Mouse (Mus musculus): ENCODE data around the gene Nab2.

DNA sequence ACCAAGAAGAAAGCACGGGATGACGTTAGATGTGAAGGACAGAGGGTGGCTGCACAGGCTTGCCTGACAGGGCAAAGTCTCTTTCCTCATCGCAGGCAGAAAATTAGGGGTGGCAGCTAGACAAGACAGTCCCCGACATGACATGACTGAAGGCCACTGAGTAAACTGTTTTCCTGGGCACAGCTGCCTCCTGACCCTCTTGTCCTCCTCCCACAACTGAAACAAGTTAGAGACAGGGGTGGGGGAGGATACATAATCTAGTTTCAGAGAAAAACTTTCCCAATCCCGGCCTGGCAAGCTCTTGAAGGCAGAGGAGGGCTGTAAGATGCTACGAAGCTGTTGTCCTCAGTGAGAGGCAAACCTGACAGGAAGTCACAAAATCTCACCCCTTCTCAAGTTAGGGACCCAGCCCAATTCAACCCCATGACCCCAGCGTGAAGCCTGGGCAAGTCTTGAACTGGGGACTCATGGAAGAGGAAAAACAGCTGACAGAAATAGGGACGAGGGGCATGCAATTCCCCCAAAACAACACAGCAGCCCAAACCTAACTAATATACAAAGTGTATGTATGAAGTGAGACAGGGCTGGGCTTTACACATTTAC, 49.1 kb downstream of the Nab2 start:
- TF ChIP-seq POLR2A (IDR thresholded peaks at IDR 0.05; ENCODE audit: control insufficient read depth, extremely low read depth, insufficient read depth, low read length, poor library complexity) (no peak), CTCF (IDR thresholded peaks at IDR 0.05; ENCODE audit: borderline replicate concordance, control insufficient read depth, extremely low read depth, insufficient read depth, low read length, poor library complexity) (no peak)
